Mouse (Mus musculus): ENCODE results near the gene Igfbp2.

DNA sequence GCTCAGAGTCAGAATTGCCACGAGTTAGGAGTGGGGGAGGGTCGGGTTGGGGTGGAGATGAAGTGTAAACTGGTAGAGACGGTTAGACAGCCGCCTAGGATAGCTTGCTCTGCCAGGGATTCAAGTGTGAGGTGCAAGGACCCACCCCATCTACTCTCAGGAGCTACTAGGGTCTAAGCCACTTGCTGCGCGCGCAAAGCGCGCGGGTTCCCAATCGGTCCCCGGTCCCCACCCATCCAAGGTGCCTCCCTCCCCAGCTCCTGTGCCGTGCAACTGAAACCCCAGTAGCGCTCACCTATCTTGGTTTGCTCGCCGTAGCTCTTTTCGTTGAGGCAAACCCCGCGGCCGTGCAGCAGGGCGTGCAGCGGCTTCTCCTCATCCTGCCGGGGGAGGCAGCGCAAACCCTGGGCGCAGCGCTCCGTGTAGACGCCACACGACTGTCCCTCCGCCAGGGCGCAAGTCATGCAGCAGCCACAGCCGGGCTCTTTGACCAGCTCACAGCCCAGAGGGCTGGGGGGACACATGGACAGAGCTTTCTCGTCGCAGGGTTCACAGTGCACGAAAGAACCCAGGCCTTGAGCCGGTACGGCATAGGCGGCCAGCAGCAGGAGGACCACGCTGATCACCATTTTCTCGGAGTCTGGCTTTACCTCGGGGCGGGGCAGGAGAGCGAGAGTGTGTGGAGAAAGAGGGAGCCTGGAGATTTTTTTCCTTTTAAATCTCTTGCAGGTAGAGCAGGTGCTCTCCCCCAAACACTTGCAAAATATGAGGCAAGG lies 49.4 kb downstream of the Igfbp2 start:
- TF ChIP-seq CTCF (IDR thresholded peaks at IDR 0.05; ENCODE audit: low read depth) (no peak), EP300 (IDR thresholded peaks at IDR 0.05; ENCODE audit: low read depth) (no peak)
